Mouse (Mus musculus) lung, adult 2 months (tissue): Measurements from ENCODE around the gene Mogat2. TPM values are rescaled to one million over a fixed set of nuclear protein-coding genes. Genes with fewer than 3 reads are reported as not detected.

Source experiments
- DNase-seq: peaks from one replicate; pipeline ENCODE4 v3.0.0; 2022
- H3K4me1 ChIP-seq: fragments of 200-500 bp; 2 replicates; pipeline ENCODE4 v1.6.1; 2011; ENCODE audit warnings: low read length; ENCODE audit not compliant: control insufficient read depth, insufficient read depth
- H3K4me3 ChIP-seq: fragments of 200-500 bp; replicated peaks from 2 replicates; pipeline ENCODE3; 2011; ENCODE audit warnings: low read depth, mild to moderate bottlenecking, control low read depth, low read length; ENCODE audit errors: extremely low read depth
- CTCF ChIP-seq: fragments of 200-500 bp; IDR thresholded peaks from 2 replicates; pipeline ENCODE4 v1.5.1; 2011; ENCODE audit warnings: mild to moderate bottlenecking, low read length, control low read depth; ENCODE audit not compliant: insufficient read depth
- POLR2A ChIP-seq: fragments of 200-500 bp; IDR thresholded peaks from 2 replicates; pipeline ENCODE4 v1.6.1; 2011; ENCODE audit warnings: low read depth, mild to moderate bottlenecking, control low read depth, low read length, borderline replicate concordance; ENCODE audit errors: extremely low read depth
- WGBS: fragments of 180-500 bp; shearing (Covaris S2); methylation state at CpG from one replicate; pipeline ENCODE4 v1.1.7; 2018; 5-methylcytosine and 5-hydroxymethylcytosine counted together
- polyA plus RNA-seq: library from polyadenylated mRNA; depleted of rRNA; stranded (reverse); fragments of >200 nt; gene quantifications from 2 replicates; pipeline ENCODE4 v1.2.3, GENCODE M21; 2012

Mogat2 gene
- polyA plus RNA-seq, 1 experiment, result 1.1 TPM

DNA sequence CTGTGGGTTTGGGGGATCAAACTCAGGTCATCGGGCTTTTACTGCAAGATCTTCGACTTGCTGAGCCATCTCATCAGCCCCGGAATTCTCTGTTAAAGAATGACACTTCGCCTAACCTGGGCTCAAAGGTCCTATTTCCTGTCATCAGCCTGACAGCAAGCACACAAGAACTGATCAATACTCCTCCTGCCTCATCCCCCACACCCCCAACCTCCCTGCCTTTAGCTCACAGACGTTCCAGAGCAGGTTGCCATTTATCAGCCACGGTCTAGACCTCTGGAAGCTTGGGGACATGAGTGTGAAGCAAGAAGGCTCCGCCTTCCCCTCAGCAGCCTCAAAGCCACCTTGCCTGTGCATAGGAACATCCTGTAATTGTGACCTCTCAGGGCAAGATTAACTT, 32.1 kb downstream of the Mogat2 start:
- Histone ChIP-seq H3K4me1 (no peaks in the 10 kb centered on the region), H3K4me3 (no peak overlapping the region)
- 66% methylated on average over 7 of the region's 7 CpGs for WGBS
- TF ChIP-seq POLR2A, result no peak
- no peak for DNase-seq

DNA sequence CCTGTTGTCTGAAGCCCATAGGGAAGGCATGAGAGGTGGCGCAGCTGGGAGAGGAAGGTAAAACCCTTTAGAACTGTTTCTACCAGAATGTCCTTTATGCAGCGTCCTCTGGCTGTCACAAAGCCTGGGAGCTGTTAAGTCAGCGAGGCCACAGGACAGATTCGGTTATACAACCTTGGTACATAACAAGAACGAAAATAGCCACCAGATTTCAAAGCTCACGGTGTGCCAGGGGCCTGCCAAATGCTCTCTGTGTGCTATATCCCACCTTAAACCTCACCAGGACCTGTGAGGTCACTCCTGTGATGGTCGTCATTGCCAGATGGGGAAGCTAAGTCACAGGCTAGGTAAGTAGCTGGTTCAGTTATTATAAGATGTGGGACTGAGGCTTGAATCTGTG, 36.3 kb downstream of the Mogat2 start:
- TF ChIP-seq POLR2A (no peak), CTCF (no peak)
- no peak overlapping the region for H3K4me3 ChIP-seq

DNA sequence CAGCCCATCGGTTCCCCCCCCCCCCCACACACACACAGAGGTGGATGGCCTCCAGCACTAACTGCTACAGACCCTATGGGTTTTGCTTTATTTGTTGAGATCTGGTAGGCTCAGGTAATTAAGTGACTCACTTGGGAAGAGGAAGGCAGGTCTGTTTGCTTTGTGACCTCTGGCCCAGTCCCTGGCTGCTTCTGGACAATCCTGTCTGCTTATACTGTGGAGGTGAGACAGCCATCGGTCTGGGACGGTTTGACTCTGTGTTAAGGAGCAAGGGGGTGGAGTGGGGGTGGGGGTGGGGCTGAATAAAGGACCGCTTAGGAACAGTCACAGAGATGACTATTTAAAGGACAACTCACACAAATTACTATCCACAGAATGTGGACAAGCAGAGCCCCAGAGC, 38.1 kb downstream of the Mogat2 start:
- DNase-seq, result no peak

More for the DNA sequence above, 36.3 kb downstream of the Mogat2 start:
- H3K4me1 ChIP-seq, result no peaks in the 10 kb centered on the region
- DNase-seq, result no peak
- 84% methylated on average over 7 of the region's 7 CpGs for WGBS

DNA sequence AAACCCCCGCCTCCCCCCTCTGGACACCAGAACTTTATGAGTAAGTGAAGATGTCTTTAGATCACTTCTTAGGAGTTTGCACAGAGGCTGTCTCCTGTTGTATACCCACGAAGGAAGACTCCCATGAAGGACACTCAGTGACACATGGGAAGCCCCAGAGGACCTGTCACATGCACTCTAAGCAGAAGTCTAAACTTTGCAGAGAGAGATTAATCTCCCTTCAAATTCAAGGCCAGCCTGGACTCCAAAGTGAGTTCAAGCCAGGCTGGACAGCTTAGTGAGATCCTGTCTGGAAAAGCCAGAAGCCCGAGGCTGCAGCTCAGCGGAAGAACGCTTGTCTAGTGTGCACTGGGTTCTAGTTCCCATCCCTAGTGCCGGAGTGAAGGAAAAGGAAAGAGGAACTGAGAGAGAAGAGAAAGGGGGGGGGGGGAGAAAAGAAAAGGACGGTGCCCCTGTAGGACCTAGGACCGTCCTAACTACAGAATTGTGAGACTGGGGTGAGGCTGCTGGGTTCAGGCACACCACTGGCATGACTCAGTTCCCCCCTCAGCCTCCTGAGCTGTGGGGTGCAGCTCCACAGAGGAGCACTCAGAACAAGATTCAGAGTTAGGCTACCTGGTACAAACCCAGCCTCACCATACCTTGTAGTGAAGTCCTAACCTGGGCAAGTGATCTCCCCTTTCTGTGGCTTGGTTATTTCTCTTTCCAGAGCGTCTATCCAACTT, 38.8 kb downstream of the Mogat2 start:
- Histone ChIP-seq H3K4me1 (no peaks in the 10 kb centered on the region), H3K4me3 (no peak overlapping the region)
- DNase-seq, result no peak
- TF ChIP-seq POLR2A, result no peak
- no peak for TF ChIP-seq CTCF
- WGBS, result 71% methylated on average over 9 of the region's 9 CpGs

More for the DNA sequence above, 38.1 kb downstream of the Mogat2 start:
- WGBS, result 53% methylated on average over 4 of the region's 4 CpGs
- Histone ChIP-seq H3K4me1 (no peaks in the 10 kb centered on the region), H3K4me3 (no peak overlapping the region)
- no peak for TF ChIP-seq CTCF
- TF ChIP-seq POLR2A, result no peak

DNA sequence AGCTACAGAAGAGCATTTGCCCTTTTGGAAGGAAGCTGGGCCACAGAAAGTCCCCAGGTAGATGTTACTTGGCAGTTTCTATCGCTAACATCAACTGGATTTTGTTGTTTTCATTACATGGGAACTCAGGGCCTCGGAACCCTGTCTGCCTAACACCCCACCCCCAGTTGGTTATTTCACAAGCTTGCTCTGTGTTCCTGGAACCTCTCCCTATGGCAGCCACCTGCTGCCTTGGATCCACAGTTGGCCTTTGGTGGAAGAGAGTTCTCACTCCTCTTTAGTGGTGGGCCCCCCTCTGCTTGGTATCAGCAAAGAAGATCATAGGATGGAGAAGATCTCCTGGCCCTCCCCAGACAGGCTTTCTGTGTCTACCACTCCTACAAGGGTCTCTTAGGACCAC, 39.6 kb downstream of the Mogat2 start:
- WGBS, result 67% methylated on average over 2 of the region's 2 CpGs
- Histone ChIP-seq H3K4me1 (no peaks in the 10 kb centered on the region), H3K4me3 (no peak overlapping the region)
- DNase-seq, result no peak
- TF ChIP-seq CTCF, result no peak
- no peak for TF ChIP-seq POLR2A

DNA sequence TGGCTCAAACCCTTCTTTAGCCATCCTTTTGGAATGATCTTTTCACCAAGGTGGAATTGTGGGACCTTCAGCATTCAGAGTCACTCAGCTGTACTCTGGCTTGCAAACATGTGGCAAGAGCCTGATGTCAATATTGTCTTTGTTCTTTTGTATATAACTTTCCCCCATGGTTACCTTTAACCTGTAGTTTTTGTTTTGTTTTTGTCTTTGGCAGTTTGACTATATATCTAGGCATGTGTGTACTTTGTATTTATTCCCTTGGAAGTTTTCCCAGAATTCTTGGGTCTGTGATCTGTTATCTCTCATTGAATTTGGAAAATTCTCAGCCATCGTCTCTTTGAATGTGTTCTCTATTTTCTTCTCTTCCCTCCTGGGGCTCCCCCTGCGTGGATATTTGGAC, 43.9 kb downstream of the Mogat2 start:
- Histone ChIP-seq H3K4me3 (no peak overlapping the region), H3K4me1 (no peaks in the 10 kb centered on the region)
- 27% methylated on average over 2 of the region's 2 CpGs for WGBS
- DNase-seq, result no peak
- TF ChIP-seq CTCF, result no peak
- no peak for TF ChIP-seq POLR2A

DNA sequence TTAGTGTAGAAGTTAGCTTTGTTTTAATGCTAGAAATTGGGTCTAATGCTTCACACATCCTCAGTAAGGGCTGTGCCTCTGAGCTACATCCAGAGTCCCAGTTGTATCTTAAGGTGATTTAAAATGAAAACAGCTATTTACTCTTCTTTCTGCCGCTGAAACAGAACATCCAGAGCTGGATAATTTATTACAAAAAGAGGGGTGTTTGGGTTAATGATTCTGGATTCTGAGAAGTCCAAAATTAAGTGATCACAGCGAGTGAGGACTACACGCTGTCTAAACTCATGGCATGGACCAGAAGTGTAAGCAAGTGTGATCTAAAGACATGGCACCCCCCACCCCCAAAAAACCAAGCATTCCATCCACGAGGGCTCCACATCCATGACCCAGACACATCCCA, 44.5 kb downstream of the Mogat2 start:
- Histone ChIP-seq H3K4me3 (no peak overlapping the region), H3K4me1 (no peaks in the 10 kb centered on the region)
- no peak for TF ChIP-seq CTCF
- no peak for TF ChIP-seq POLR2A
- no peak for DNase-seq
- WGBS, result 87% methylated on average over 4 of the region's 4 CpGs

DNA sequence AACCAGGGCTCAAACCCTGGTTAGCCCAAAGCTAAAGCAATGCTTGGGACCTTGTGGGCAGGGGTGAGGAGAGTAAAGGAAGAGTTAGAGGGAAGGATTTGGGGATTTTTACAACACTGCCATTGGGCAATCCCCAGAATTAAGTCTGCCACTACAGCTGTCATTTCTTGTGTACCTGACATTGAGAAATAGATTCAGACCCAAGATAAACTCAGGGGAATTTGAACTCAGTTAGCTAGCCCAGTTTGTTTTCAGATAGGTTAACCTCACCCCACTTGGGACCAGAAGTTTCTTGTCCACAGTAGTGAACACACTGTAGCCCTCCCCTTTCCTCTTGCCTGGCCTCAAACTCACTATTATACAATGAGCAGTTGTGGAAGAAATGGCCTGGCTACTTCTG, 47.0 kb downstream of the Mogat2 start:
- H3K4me3 ChIP-seq, result no peak overlapping the region
- no peaks in the 10 kb centered on the region for H3K4me1 ChIP-seq
- no peak for DNase-seq
- no peak for TF ChIP-seq CTCF
- no peak for TF ChIP-seq POLR2A

DNA sequence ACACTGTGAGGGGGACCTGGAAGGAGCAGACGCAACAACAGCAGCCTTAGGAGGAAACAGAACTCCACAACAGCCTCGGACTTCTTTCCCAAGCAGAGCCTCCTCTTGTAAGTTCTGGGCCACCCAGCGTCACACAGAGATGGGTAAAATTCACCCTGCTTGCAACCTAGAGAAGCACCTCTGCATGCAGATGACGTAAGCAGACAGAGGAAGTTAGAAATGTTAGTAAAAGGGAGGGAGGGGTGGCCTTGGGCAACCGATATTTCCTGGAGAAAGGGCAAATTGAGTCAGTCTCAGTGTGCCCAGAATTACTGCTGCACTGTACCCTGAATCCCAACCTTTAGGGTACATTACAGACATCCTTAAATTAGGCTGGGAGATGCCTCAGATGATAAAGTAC, 48.5 kb downstream of the Mogat2 start:
- DNase-seq, result no peak
- H3K4me1 ChIP-seq, result no peaks in the 10 kb centered on the region
- no peak overlapping the region for H3K4me3 ChIP-seq
- 68% methylated on average over 5 of the region's 5 CpGs for WGBS
- TF ChIP-seq CTCF (no peak), POLR2A (no peak)

DNA sequence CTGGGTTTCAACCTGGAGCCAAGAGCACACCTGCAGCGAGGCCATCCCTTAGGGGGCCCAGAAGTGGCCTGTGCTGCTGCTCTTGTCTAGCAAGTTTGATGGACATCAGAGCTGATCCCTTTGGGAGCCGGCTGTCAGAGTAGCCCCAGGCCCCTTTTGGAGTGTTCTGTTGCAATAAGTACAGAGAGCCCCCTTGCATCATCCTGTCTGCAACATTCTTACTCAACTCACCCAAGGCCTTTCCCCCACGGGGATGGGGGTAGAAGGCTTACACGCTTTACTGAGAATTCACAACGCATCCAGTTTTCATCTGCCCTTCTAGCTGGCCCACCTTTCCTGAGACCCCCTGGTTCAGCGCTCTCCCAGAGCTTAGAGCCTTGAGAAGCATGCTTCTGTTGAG, 49.8 kb downstream of the Mogat2 start:
- H3K4me3 ChIP-seq, result no peak overlapping the region
- no peak for DNase-seq
- 75% methylated on average over 6 of the region's 6 CpGs for WGBS
- no peaks in the 10 kb centered on the region for H3K4me1 ChIP-seq
- TF ChIP-seq POLR2A, result no peak
- no peak for TF ChIP-seq CTCF

DNA sequence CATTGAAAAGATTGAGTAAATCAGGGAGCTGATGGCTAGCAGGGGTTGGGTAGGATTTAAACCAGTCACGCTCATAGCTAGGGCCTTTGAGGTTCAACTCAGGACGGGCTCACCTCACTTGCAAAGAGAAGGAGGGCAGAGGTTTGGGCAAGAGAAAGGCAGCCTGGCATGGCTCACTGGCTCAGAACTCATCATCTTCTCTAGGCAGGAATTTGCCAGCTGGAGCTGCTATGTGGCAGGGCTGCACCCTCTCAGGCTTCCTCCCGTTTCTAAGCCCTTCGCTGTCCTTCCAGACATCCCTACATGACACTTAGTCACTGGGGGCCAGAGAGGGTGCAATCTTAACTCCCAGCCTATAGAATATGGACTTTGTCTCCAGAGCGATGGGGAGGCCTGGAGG, 51.0 kb downstream of the Mogat2 start:
- no peak for DNase-seq
- no peaks in the 10 kb centered on the region; the same call in 1 of the 2 replicates for H3K4me1 ChIP-seq
- TF ChIP-seq POLR2A (no peak), CTCF (no peak)
- WGBS, result 83% methylated on average over 5 of the region's 5 CpGs
- H3K4me3 ChIP-seq, result no peak overlapping the region
